Mouse (Mus musculus) CH12.LX (cell line): Measurements from ENCODE around the gene Hdac8. TPM values are rescaled to one million over a fixed set of nuclear protein-coding genes. Genes with fewer than 3 reads are reported as not detected.

Source experiments
- DNase-seq: peaks from one replicate; pipeline ENCODE4 v3.0.0-alpha.2; 2013; ENCODE audit errors: extremely low read depth
- H3K27ac ChIP-seq: 2 replicates; pipeline ENCODE4 v1.5.1; 2012; ENCODE audit warnings: low read depth, mild to moderate bottlenecking, control low read depth, moderate library complexity; ENCODE audit not compliant: insufficient read depth
- H3K27me3 ChIP-seq: replicated peaks from 2 replicates; pipeline ENCODE3; 2012; ENCODE audit warnings: inconsistent platforms
- H3K36me3 ChIP-seq, 2 experiments: replicated peaks in 1 of 2; 2 replicates each; pipeline versions ENCODE3 to v1.6.1; 2012; ENCODE audit warnings: inconsistent platforms in 1 of 2, low read length in 1 of 2, mild to moderate bottlenecking in 1 of 2, mixed read lengths in 1 of 2, moderate library complexity in 1 of 2; ENCODE audit not compliant: control insufficient read depth in 1 of 2, insufficient read depth in 1 of 2
- H3K4me1 ChIP-seq, 2 experiments: 2 replicates each; pipeline ENCODE4 v1.6.1; 2012; ENCODE audit warnings: inconsistent platforms in 1 of 2, moderate library complexity in 1 of 2; ENCODE audit not compliant: insufficient read depth in 2 of 2, control insufficient read depth in 1 of 2
- H3K4me2 ChIP-seq: 2 replicates; pipeline ENCODE4 v1.6.1; 2012; ENCODE audit warnings: low read depth, mild to moderate bottlenecking, control low read depth; ENCODE audit not compliant: poor library complexity, insufficient read depth, severe bottlenecking
- H3K4me3 ChIP-seq, 3 experiments: fragments of 150-350 bp in 1 of 3; sonication (generic) in 1 of 3; replicated peaks in 1 of 3; 2 replicates each; pipeline versions ENCODE3 to v1.5.1; 2011 to 2012; ENCODE audit warnings: low read depth in 2 of 3, low read length in 2 of 3, mild to moderate bottlenecking in 2 of 3, moderate library complexity in 2 of 3, control low read depth in 1 of 3, improper control_type of control experiment in 1 of 3, inconsistent platforms in 1 of 3, mixed read lengths in 1 of 3; ENCODE audit not compliant: poor library complexity in 1 of 3
- H3K79me2 ChIP-seq: replicated peaks from 2 replicates; pipeline ENCODE4 v1.6.1; 2012; ENCODE audit warnings: mild to moderate bottlenecking, moderate library complexity; ENCODE audit not compliant: control insufficient read depth, poor library complexity, insufficient read depth, severe bottlenecking; ENCODE audit errors: extremely low read depth
- H3K9ac ChIP-seq: 2 replicates; pipeline ENCODE4 v1.6.1; 2012; ENCODE audit warnings: low read depth, mild to moderate bottlenecking, control low read depth, moderate library complexity; ENCODE audit not compliant: insufficient read depth
- H3K9me3 ChIP-seq: replicated peaks from 2 replicates; pipeline ENCODE3; 2012; ENCODE audit warnings: low read length, inconsistent platforms, mixed read lengths
- CHD1 ChIP-seq: IDR thresholded peaks from 2 replicates; pipeline ENCODE4 v1.6.1; 2012; ENCODE audit warnings: low read depth, low read length, improper control_type of control experiment, inconsistent platforms
- CHD2 ChIP-seq: IDR thresholded peaks from 2 replicates; pipeline ENCODE4 v1.6.1; 2011; ENCODE audit warnings: low read length, improper control_type of control experiment
- E2F4 ChIP-seq: IDR thresholded peaks from 2 replicates; pipeline ENCODE4 v1.6.1; 2011; ENCODE audit warnings: low read depth, low read length, improper control_type of control experiment; ENCODE audit not compliant: insufficient replicate concordance
- IRF4 ChIP-seq: IDR thresholded peaks from 2 replicates; pipeline ENCODE4 v1.6.1; 2014; ENCODE audit warnings: low read depth, mild to moderate bottlenecking, inconsistent platforms, low read length, improper control_type of control experiment
- JUND ChIP-seq: conservative IDR thresholded peaks from 2 replicates; pipeline ENCODE4 v1.6.1; 2011; ENCODE audit warnings: low read depth, low read length, improper control_type of control experiment
- MAZ ChIP-seq: IDR thresholded peaks from 2 replicates; pipeline ENCODE4 v1.6.1; 2012; ENCODE audit warnings: low read depth, mild to moderate bottlenecking, inconsistent platforms, low read length, improper control_type of control experiment, moderate library complexity
- MYC ChIP-seq: IDR thresholded peaks from 2 replicates; pipeline ENCODE4 v1.6.1; 2011; ENCODE audit warnings: low read depth, mild to moderate bottlenecking, improper control_type of control experiment, low read length
- NRF1 ChIP-seq: IDR thresholded peaks from 2 replicates; pipeline ENCODE4 v1.6.1; 2014; ENCODE audit warnings: low read depth, mild to moderate bottlenecking, inconsistent platforms, low read length, improper control_type of control experiment, moderate library complexity
- PAX5 ChIP-seq: IDR thresholded peaks from 2 replicates; pipeline ENCODE4 v1.6.1; 2012; ENCODE audit warnings: low read length, inconsistent platforms, mixed read lengths
- POLR2A ChIP-seq: IDR thresholded peaks from 2 replicates; pipeline ENCODE4 v1.6.1; 2011; ENCODE audit warnings: low read depth, mild to moderate bottlenecking, improper control_type of control experiment, low read length
- SIN3A ChIP-seq: IDR thresholded peaks from 2 replicates; pipeline ENCODE4 v1.6.1; 2012; ENCODE audit warnings: low read length, improper control_type of control experiment, inconsistent platforms
- SMC3 ChIP-seq: IDR thresholded peaks from 2 replicates; pipeline ENCODE4 v1.6.1; 2011; ENCODE audit warnings: low read depth, low read length, improper control_type of control experiment
- USF1 ChIP-seq: IDR thresholded peaks from 2 replicates; pipeline ENCODE4 v1.6.1; 2014; ENCODE audit warnings: low read depth, mild to moderate bottlenecking, inconsistent platforms, low read length, improper control_type of control experiment
- USF2 ChIP-seq: conservative IDR thresholded peaks from 2 replicates; pipeline ENCODE4 v1.6.1; 2011; ENCODE audit warnings: low read depth, low read length, improper control_type of control experiment
- ZC3H11A ChIP-seq: IDR thresholded peaks from 2 replicates; pipeline ENCODE4 v1.6.1; 2012; ENCODE audit warnings: low read depth, mild to moderate bottlenecking, inconsistent platforms, low read length, improper control_type of control experiment
- ZNF384 ChIP-seq: IDR thresholded peaks from 2 replicates; pipeline ENCODE4 v1.6.1; 2012; ENCODE audit warnings: low read depth, low read length, improper control_type of control experiment, inconsistent platforms
- dilution Hi-C: fragments of 300-500 bp; cut with MboI; formaldehyde crosslinking; loops from 2 replicates; pipeline ENCODE4 v1.14.3; 2020; ENCODE audit warnings: low sequenced_read_pairs; ENCODE audit not compliant: extremely low pct_unique_long_range_greater_than_20kb, extremely low pct_ligation_motif_present
- in situ Hi-C: fragments of 300-500 bp; cut with MboI; formaldehyde crosslinking; loops from 3 replicates; pipeline ENCODE4 v1.14.3; 2019; ENCODE audit warnings: low sequenced_read_pairs, low pct_ligation_motif_present, low pct_unique_long_range_greater_than_20kb, mixed read lengths
- polyA plus RNA-seq: library from polyadenylated mRNA; unstranded; fragments of >175 nt; gene quantifications from 2 replicates; pipeline ENCODE4 v1.2.1, GENCODE M21; 2012; ENCODE audit warnings: low read depth; ENCODE audit not compliant: insufficient read length
- total RNA-seq, 2 experiments: library from RNA; depleted of rRNA; stranded (reverse); fragments of 300-350 nt in 1 of 2; fragments of >200 nt in 1 of 2; gene quantifications; 2 replicates each; pipeline ENCODE4 v1.2.3; 2012 to 2014

Hdac8 gene
- total and polyA plus RNA-seq, 3 experiments, result 11.2 to 13.9 (median 13.0) TPM

DNA sequence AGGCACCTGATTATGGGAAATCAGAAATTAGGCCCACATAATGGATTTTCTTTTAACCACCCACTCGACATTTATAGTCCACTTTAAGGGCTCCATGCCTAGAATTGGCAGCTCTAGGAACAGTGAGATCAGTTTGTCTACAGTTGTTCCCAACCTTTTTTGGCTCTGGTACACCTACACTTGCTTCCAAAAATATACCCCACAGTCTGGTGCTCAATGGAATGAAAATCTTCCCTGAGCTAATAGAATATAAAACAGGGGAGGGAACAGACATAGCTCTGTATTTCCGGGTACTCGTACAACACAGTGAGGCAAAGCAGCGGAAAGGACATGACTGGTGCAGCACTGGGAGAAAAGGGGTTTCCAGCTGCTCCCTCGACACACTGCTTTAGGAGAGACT is 29.6 kb downstream of the Hdac8 start:
- Histone ChIP-seq H3K4me2 (no peak overlapping the region), H3K4me3 (no peak overlapping the region), H3K79me2 (no peaks in the 10 kb centered on the region), H3K27ac (no peak overlapping the region), H3K36me3 (peaks cover 2 to 25% of the 10 kb centered on the region in 2 experiments), H3K4me1 (no peaks in the 10 kb centered on the region), H3K9ac (no peak overlapping the region), H3K27me3 (no peaks in the 10 kb centered on the region), H3K9me3 (no peaks in the 10 kb centered on the region)
- DNase-seq, result no peak
- dilution Hi-C loops (no loop called here), in situ Hi-C loops (loop anchor here (5.0 kb wide), 1 partner anchor 238 kb away; no protein-coding TSS in a partner anchor)
- TF ChIP-seq SMC3 (no peak), IRF4 (no peak), CHD2 (no peak), E2F4 (no peak), MYC (no peak), ZC3H11A (no peak), USF2 (no peak)

DNA sequence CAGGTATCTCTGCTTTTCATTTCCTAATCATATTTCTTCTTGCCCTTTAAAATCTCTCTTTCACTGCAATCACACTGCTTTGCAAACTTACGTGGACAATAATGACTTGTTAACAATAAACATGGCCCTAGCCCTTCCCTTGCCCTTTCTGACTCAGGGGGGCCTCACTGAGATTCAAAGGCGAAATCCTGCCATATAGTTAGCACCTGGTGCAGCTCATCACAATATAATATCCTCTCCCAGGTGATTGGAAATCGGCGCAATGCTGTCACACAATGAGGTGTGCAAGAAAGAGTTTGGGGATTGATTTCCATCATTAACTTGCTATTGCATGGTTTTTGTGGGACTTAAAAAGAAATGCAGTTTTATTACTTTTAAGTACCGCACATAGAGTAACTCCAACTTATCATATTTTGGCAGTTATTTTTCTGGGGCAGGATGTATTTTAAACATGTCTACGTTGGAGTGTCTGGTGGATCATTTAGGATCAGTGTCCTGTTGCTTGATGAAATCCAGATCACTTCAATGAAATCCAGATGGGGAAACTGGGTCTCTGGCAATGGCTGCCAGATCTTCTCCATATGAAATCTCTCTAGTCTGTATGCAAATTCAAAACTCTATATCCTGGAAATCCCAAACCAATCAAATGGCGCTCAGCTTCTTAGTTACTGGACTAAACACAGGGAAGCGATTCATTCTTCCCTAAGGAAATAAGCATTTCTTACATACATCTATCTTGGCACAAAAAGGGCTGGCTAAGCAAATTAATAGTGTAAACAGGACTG is 86.6 kb downstream of the Hdac8 start:
- Histone ChIP-seq H3K27me3 (no peaks in the 10 kb centered on the region), H3K79me2 (no peaks in the 10 kb centered on the region), H3K9ac (no peak overlapping the region), H3K4me1 (peaks cover 0 to 12% of the 10 kb centered on the region in 2 experiments; a peak in 1 of 4 replicates), H3K4me2 (no peak overlapping the region), H3K4me3 (no peak overlapping the region), H3K27ac (no peak overlapping the region), H3K9me3 (no peaks in the 10 kb centered on the region), H3K36me3 (peaks cover 0 to 8% of the 10 kb centered on the region in 2 experiments)
- no peak for DNase-seq
- dilution Hi-C loops, result no loop called here
- TF ChIP-seq E2F4 (no peak), NRF1 (no peak), CHD2 (no peak), SMC3 (no peak), ZNF384 (no peak), JUND (no peak), CHD1 (no peak), SIN3A (no peak), PAX5 (no peak), USF1 (no peak), POLR2A (no peak), USF2 (no peak), MAZ (no peak)
- in situ Hi-C loops, result no loop called here
